Mouse (Mus musculus) thymus, adult 2 months (tissue): ENCODE results near the gene Smim15.

ENCODE experiments used
- CTCF ChIP-seq: fragments of 200-500 bp; IDR thresholded peaks from 2 replicates; pipeline ENCODE4 v1.5.1; 2012; ENCODE audit warnings: mild to moderate bottlenecking, control low read depth, low read length, moderate library complexity, borderline replicate concordance; ENCODE audit not compliant: control insufficient read depth, poor library complexity, insufficient read depth; ENCODE audit errors: extremely low read depth
- POLR2A ChIP-seq: fragments of 200-500 bp; IDR thresholded peaks from 2 replicates; pipeline ENCODE4 v1.6.1; 2012; ENCODE audit warnings: mild to moderate bottlenecking, low read length, control low read depth, moderate library complexity; ENCODE audit not compliant: control insufficient read depth, poor library complexity, insufficient read depth; ENCODE audit errors: extremely low read depth

- TF ChIP-seq CTCF = no peak
- no peak for TF ChIP-seq POLR2A
These were observed 3.1 kb downstream of the Smim15 start for GRCm38 (mm10) chr13:108047364-108047763.
